Mouse (Mus musculus) heart, postnatal 0 days (tissue): ENCODE measurements around the gene Pank2.

Source experiments
- CTCF ChIP-seq: IDR thresholded peaks from 2 replicates; pipeline ENCODE4 v1.5.1; 2016; ENCODE audit warnings: antibody characterized with exemption, control low read depth, low read depth
- EP300 ChIP-seq: IDR thresholded peaks from 2 replicates; pipeline ENCODE4 v1.6.1; 2016; ENCODE audit warnings: antibody characterized with exemption, low read depth

DNA sequence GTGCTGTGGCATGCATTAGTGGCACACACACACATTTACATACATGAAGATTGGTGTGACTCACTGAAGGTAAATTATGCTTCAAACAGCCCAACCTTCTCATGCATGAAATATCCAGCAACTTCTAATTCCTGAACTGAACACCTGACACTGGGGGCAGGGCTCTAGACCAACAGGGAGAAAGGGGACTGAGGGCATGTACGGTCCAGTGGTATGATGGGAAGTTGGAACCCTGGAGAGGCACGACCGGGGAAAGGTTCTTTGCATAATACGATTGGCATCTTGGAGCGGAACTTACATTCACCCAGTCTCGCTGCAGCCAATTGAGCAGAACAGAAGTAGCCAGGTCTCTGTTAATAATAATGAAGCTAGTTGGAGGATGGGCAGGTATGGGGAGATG lies 37.1 kb upstream of the Pank2 start:
- TF ChIP-seq EP300 (no peak), CTCF (no peak)
